In genomic region chr10:21992834-21993514, GRCm38 (mm10) we compare ENCODE assay signal across 8 mouse cellular contexts.
A peak's percentile ranks its signal among the peaks of the same experiment; 100 is the strongest.
DNase-seq lines count a peak whose midpoint lies in the region; ATAC-seq lines count a peak whose summit lies in the region.

No protein-coding gene starts in this region.

- peak; percentile 58 for ATAC-seq in hindbrain, embryonic 11.5 days (ENCODE audit: low FRiP score)

- H3K9ac ChIP-seq in hindbrain, embryonic 11.5 days (ENCODE audit: low read depth, low read length), result no peak overlapping the region

- DNase-seq in MN1 (ENCODE audit: low spot score), result peak; percentile 92
- peak; percentile 87 for DNase-seq in cerebellum, adult 8-10 months
- DNase-seq in frontal cortex, postnatal 10 days (ENCODE audit: low spot score in 2 of 2), result peak; percentile 65 to 75
- DNase-seq in hindbrain, embryonic 11.5 days (ENCODE audit: low spot score), result peak; percentile 84
- peak; percentile 56 to 62 for DNase-seq in layer of hippocampus, postnatal 25 days (ENCODE audit: extremely low spot score in 1 of 2, low spot score in 1 of 2)
- DNase-seq in lung, postnatal 36 days, result peak; percentile 90
- peak; percentile 83 for DNase-seq in right cerebral cortex, adult 18-20 months
- DNase-seq in urinary bladder, adult 2 months (ENCODE audit: low spot score), result peak; percentile 74

- no peaks in the 10 kb centered on the region for H3K36me3 ChIP-seq in hindbrain, embryonic 11.5 days (ENCODE audit: control insufficient read depth, insufficient read depth, low read length)

- peak overlapping the region; percentile 64 for H3K4me3 ChIP-seq in hindbrain, embryonic 11.5 days (ENCODE audit: low read depth, low read length)

- peak overlapping the region; percentile 92 for H3K4me2 ChIP-seq in hindbrain, embryonic 11.5 days (replicated peaks; ENCODE audit: low read depth, low read length)

- peaks cover 15% of the 10 kb centered on the region for H3K27me3 ChIP-seq in hindbrain, embryonic 11.5 days (ENCODE audit: control insufficient read depth, insufficient read depth, low read length)

- 2% methylated on average over 30 of the region's 30 CpGs for WGBS in hindbrain, embryonic 11.5 days

- H3K4me1 ChIP-seq in hindbrain, embryonic 11.5 days (replicated peaks; ENCODE audit: control insufficient read depth, insufficient read depth, low read length), result no peaks in the 10 kb centered on the region

- no peaks in the 10 kb centered on the region for H3K9me3 ChIP-seq in hindbrain, embryonic 11.5 days (ENCODE audit: control insufficient read depth, low read length)

- no peak overlapping the region for H3K27ac ChIP-seq in hindbrain, embryonic 11.5 days (ENCODE audit: low read depth, low read length)
